Mouse (Mus musculus) bone marrow, adult 2 months (tissue): ENCODE results near the gene Mettl27.

ENCODE experiments used
- CTCF ChIP-seq: fragments of 200-500 bp; IDR thresholded peaks from 2 replicates; pipeline ENCODE4 v1.5.1; 2011; ENCODE audit warnings: low read length, control low read depth; ENCODE audit not compliant: control insufficient read depth, insufficient read depth
- POLR2A ChIP-seq: fragments of 200-500 bp; IDR thresholded peaks from 2 replicates; pipeline ENCODE4 v1.6.1; 2011; ENCODE audit warnings: low read depth, mild to moderate bottlenecking, control low read depth, low read length, borderline replicate concordance; ENCODE audit not compliant: control insufficient read depth

GRCm38 (mm10) chr5:134914510-134914909, 17.7 kb upstream of the Mettl27 start:
- TF ChIP-seq POLR2A (no peak), CTCF (no peak)
